Mouse (Mus musculus): Measurements from ENCODE around the gene Adm2. TPM values are rescaled to one million over a fixed set of nuclear protein-coding genes. Genes with fewer than 3 reads are reported as not detected.

The Adm2 gene
- polyA plus RNA-seq, 1 experiment from 2014 or later = not detected

DNA sequence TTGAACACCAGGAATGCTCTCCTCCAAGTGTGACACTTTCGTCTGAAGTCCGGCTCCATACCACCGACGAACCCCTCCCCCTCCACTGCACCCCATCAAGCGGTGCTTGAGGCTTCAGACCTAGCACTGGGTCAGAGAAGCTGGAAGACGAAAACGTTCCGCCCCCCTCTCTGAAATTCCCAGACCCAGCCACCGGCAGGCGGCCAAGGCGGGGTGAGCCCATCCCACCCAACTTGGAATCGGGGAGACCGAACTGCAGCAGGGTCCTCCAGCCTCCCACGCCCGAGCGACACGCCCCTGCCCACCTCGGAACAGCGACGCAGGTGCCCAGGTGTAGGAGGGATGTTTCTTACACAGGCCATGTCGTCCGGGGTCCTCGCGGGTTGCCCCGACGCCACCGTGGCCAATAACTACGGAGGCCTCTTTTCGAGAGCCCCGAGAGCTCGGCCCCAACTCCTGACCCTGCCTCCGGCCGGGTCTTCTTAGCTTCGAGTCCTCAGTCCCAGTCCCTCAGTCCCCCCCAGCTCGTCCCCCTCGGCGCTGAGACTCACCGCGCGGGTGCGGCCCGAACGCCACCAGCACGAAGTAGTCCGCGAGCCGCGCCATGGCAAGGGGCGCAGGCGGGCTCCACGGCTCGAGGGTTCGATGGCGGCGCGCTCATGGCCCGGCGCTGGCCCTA lies 7.9 kb upstream of the Adm2 start:
- Histone ChIP-seq H3K4me3 (peak overlapping the region; percentile 88), H3K4me1 (peaks cover 46% of the 10 kb centered on the region), H3K9me3 (no peaks in the 10 kb centered on the region), H3K9ac (peak overlapping the region; percentile 65), H3K27ac (peak overlapping the region; percentile 54), H3K4me2 (peak overlapping the region; percentile 87), H3K36me3 (replicated peaks) (no peaks in the 10 kb centered on the region), H3K27me3 (replicated peaks) (no peaks in the 10 kb centered on the region)
- peak; percentile 56 for ATAC-seq (replicated peaks)
- WGBS = under 1% methylated on average over 57 of the region's 58 CpGs

GRCm38 (mm10) chr15:89315190-89315731 lies 7.3 kb upstream of the Adm2 start, which contains the start of gene Sbf1:
Sbf1 (minus strand) TSS chr15:89315311.
- Histone ChIP-seq H3K4me1 (peaks cover 44% of the 10 kb centered on the region), H3K4me3 (peak within 1 kb of the TSS; percentile 88)
- ATAC-seq (replicated peaks) = peak; percentile 99

DNA sequence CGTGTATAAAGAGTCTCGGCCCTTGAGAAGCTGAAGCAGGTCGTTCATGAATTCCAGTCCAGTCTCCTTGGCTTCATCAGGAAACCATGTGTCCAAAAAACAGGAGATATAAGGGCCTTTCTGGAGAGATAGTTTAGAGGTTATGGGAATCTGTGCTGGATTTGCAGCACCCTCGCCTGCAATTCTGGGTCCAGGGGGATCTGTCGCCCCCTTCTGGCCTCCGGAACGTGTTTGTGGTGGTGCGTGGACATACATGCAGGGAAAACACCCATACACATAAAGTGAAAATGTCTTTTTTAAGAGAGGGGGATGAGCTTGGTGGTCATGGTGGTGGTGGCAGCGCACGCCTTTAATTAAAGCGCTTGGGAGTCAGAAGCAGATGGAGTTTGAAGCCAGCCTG lies 6.4 kb upstream of the Adm2 start:
- no peak overlapping the region for H3K4me3 ChIP-seq
- H3K4me2 ChIP-seq = no peak overlapping the region

More at GRCm38 (mm10) chr15:89315190-89315731, 7.3 kb upstream of the Adm2 start, which contains the start of gene Sbf1:
- peak within 1 kb of the TSS; percentile 87 for H3K4me2 ChIP-seq
- peak within 1 kb of the TSS; percentile 65 for H3K9ac ChIP-seq
- no peaks in the 10 kb centered on the region for H3K36me3 ChIP-seq (replicated peaks)
- H3K27me3 ChIP-seq (replicated peaks) = no peaks in the 10 kb centered on the region
- H3K27ac ChIP-seq = peak within 1 kb of the TSS; percentile 68
- 1% methylated on average over 36 of the region's 37 CpGs for WGBS
- H3K9me3 ChIP-seq = no peaks in the 10 kb centered on the region

DNA sequence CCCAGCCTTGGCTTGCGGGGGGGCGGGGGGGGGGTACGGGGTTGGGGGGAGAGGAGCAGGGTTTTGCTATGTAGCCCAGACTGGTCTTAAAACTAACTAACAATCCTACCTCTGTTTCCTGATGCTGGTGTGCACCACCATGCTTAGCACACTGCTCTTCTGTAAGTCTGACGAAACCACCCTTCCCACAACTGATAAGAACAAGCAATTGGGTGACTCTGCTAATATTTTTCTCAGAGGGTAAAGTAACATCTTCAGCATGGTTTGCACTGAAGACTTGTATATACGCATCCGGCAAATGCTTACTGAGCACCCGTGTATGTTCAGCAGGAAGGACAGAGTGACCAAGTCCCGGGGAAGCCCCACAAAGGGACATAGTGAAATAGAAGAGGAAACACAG lies 1.3 kb upstream of the Adm2 start:
- no peaks in the 10 kb centered on the region for H3K9me3 ChIP-seq
- H3K4me3 ChIP-seq = no peak overlapping the region
- H3K9ac ChIP-seq = no peak overlapping the region
- H3K36me3 ChIP-seq (replicated peaks) = no peaks in the 10 kb centered on the region
- no peaks in the 10 kb centered on the region; the same call in 1 of the 2 replicates for H3K4me1 ChIP-seq
- peaks cover 7% of the 10 kb centered on the region; the same call in 1 of the 2 replicates for H3K27me3 ChIP-seq (replicated peaks)
- no peak overlapping the region for H3K27ac ChIP-seq
- ATAC-seq (replicated peaks) = no peak
- H3K4me2 ChIP-seq = no peak overlapping the region
- 84% methylated on average over 8 of the region's 8 CpGs for WGBS

More for the DNA sequence above, 6.4 kb upstream of the Adm2 start:
- peaks cover 36% of the 10 kb centered on the region for H3K4me1 ChIP-seq
- no peaks in the 10 kb centered on the region for H3K27me3 ChIP-seq (replicated peaks)
- H3K36me3 ChIP-seq (replicated peaks) = no peaks in the 10 kb centered on the region
- H3K9me3 ChIP-seq = no peaks in the 10 kb centered on the region
- 64% methylated on average over 11 of the region's 11 CpGs for WGBS
- H3K27ac ChIP-seq = no peak overlapping the region
- no peak overlapping the region for H3K9ac ChIP-seq
- no peak for ATAC-seq (replicated peaks)

DNA sequence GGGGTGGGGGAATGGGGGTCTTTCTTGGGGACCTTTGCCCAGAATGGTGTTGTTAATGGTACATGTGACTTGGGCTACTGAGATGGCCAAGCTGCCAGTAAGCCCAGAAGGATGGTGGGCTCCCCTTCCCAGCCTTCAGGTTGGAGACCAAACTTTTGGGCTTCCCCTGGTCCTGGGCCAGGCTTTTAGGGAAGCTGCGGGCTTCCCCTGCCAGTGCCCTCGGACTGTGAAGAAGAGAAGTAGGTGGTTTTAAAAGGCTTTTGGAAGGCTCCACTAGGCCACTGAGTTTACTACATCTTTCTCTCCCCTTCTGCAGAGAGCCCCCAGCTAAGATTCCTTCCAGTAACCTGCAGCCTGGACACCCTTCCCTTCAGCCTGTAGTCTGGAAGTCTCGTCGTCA lies 1.1 kb downstream of the Adm2 start:
- H3K27me3 ChIP-seq (replicated peaks) = peaks cover 7% of the 10 kb centered on the region; the same call in 1 of the 2 replicates
- H3K36me3 ChIP-seq (replicated peaks) = no peaks in the 10 kb centered on the region
- no peak for ATAC-seq (replicated peaks)
- WGBS = 84% methylated on average over 4 of the region's 4 CpGs
- H3K4me3 ChIP-seq = no peak overlapping the region
- no peak overlapping the region for H3K4me2 ChIP-seq
- no peaks in the 10 kb centered on the region; the same call in 1 of the 2 replicates for H3K4me1 ChIP-seq
- H3K9ac ChIP-seq = no peak overlapping the region
- H3K9me3 ChIP-seq = no peaks in the 10 kb centered on the region
- H3K27ac ChIP-seq = no peak overlapping the region

- no peak for ATAC-seq (replicated peaks)
- WGBS = 74% methylated on average over 5 of the region's 5 CpGs
- Histone ChIP-seq H3K4me2 (no peak overlapping the region), H3K36me3 (replicated peaks) (no peaks in the 10 kb centered on the region), H3K4me1 (no peaks in the 10 kb centered on the region; the same call in 1 of the 2 replicates), H3K9me3 (no peaks in the 10 kb centered on the region), H3K27ac (no peak overlapping the region), H3K9ac (no peak overlapping the region), H3K27me3 (replicated peaks) (peaks cover 7% of the 10 kb centered on the region; the same call in 1 of the 2 replicates), H3K4me3 (no peak overlapping the region)
Observed at GRCm38 (mm10) chr15:89326441-89326840, 3.9 kb downstream of the Adm2 start.

- Histone ChIP-seq H3K4me1 (no peaks in the 10 kb centered on the region), H3K27me3 (replicated peaks) (no peaks in the 10 kb centered on the region), H3K27ac (no peak within 1 kb of the TSS), H3K4me3 (no peak within 1 kb of the TSS), H3K9me3 (no peaks in the 10 kb centered on the region), H3K36me3 (replicated peaks) (no peaks in the 10 kb centered on the region), H3K9ac (no peak within 1 kb of the TSS), H3K4me2 (no peak within 1 kb of the TSS)
- ATAC-seq (replicated peaks) = no peak
- 91% methylated on average over 7 of the region's 7 CpGs for WGBS
Observed at GRCm38 (mm10) chr15:89334271-89334670, 11.8 kb downstream of the Adm2 start, which contains the start of gene Miox. Miox (plus strand) TSS chr15:89334398.

- Histone ChIP-seq H3K27me3 (replicated peaks) (no peaks in the 10 kb centered on the region), H3K27ac (no peak overlapping the region), H3K4me2 (no peak overlapping the region), H3K9me3 (no peaks in the 10 kb centered on the region), H3K4me1 (no peaks in the 10 kb centered on the region), H3K36me3 (replicated peaks) (no peaks in the 10 kb centered on the region), H3K4me3 (no peak overlapping the region), H3K9ac (no peak overlapping the region)
- no peak for ATAC-seq (replicated peaks)
- WGBS = 87% methylated on average over 17 of the region's 17 CpGs
Observed at GRCm38 (mm10) chr15:89334774-89335537, 12.4 kb downstream of the Adm2 start.

DNA sequence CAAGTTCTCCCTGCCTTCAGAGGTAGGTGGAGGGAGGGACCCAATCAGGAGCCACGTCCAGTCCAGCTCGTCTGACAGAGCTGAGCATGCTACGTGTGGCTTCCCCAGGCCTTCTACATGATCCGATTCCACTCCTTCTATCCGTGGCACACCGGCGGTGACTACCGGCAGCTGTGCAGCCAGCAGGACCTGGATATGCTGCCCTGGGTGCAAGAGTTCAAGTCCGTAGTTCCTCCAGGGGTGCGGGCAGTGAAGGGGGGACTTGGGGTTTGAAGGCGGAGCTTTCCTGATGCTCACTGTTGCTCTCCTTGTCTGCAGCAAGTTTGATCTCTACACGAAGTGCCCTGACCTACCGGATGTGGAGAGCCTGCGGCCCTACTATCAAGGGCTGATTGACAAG lies 13.9 kb downstream of the Adm2 start:
- no peak overlapping the region for H3K4me2 ChIP-seq
- no peak overlapping the region for H3K4me3 ChIP-seq
- no peaks in the 10 kb centered on the region for H3K27me3 ChIP-seq (replicated peaks)
- ATAC-seq (replicated peaks) = no peak
- H3K27ac ChIP-seq = no peak overlapping the region
- H3K9ac ChIP-seq = no peak overlapping the region
- no peaks in the 10 kb centered on the region for H3K4me1 ChIP-seq
- H3K9me3 ChIP-seq = no peaks in the 10 kb centered on the region
- no peaks in the 10 kb centered on the region for H3K36me3 ChIP-seq (replicated peaks)
- 85% methylated on average over 14 of the region's 14 CpGs for WGBS

DNA sequence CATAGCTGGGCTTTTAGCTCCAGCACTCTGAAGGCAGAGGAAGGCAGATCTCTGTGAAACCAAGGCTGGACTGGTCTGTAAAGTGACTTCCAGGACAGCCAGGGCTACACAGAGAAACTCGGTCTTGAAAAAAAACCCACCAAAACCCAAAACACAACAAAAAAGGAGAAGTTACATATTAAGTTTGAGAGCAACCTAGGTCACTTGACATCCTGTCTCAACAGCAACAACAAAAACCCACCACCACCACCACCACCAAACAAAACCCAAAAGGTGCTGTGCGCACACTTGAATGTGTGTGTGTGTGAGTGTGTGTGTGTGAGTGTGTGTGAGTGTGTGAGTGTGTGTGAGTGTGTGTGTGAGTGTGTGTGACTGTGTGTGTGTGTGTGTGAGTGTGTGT lies 17.2 kb downstream of the Adm2 start:
- Histone ChIP-seq H3K4me2 (no peak overlapping the region), H3K27me3 (replicated peaks) (no peaks in the 10 kb centered on the region), H3K4me3 (no peak overlapping the region), H3K27ac (no peak overlapping the region), H3K4me1 (no peaks in the 10 kb centered on the region), H3K36me3 (replicated peaks) (no peaks in the 10 kb centered on the region), H3K9ac (no peak overlapping the region), H3K9me3 (no peaks in the 10 kb centered on the region)
- 90% methylated on average over 2 of the region's 2 CpGs for WGBS
- no peak for ATAC-seq (replicated peaks)

GRCm38 (mm10) chr15:89340136-89340535 lies 17.6 kb downstream of the Adm2 start:
- ATAC-seq (replicated peaks) = no peak
- H3K4me1 ChIP-seq = no peaks in the 10 kb centered on the region
- no peak overlapping the region for H3K9ac ChIP-seq
- WGBS = 85% methylated on average over 3 of the region's 3 CpGs
- no peak overlapping the region for H3K27ac ChIP-seq
- H3K4me3 ChIP-seq = no peak overlapping the region
- no peaks in the 10 kb centered on the region for H3K36me3 ChIP-seq (replicated peaks)
- H3K9me3 ChIP-seq = no peaks in the 10 kb centered on the region
- no peak overlapping the region for H3K4me2 ChIP-seq
- no peaks in the 10 kb centered on the region for H3K27me3 ChIP-seq (replicated peaks)

GRCm38 (mm10) chr15:89341678-89342077 lies 19.2 kb downstream of the Adm2 start:
- no peaks in the 10 kb centered on the region for H3K36me3 ChIP-seq (replicated peaks)
- H3K4me1 ChIP-seq = no peaks in the 10 kb centered on the region
- 33% methylated on average over 1 of the region's 1 CpGs for WGBS
- H3K27ac ChIP-seq = no peak overlapping the region
- ATAC-seq (replicated peaks) = no peak
- no peak overlapping the region for H3K9ac ChIP-seq
- no peak overlapping the region for H3K4me3 ChIP-seq
- H3K27me3 ChIP-seq (replicated peaks) = no peaks in the 10 kb centered on the region
- no peaks in the 10 kb centered on the region for H3K9me3 ChIP-seq
- H3K4me2 ChIP-seq = no peak overlapping the region

Measured in midbrain, embryonic 15.5 days (tissue).